Mouse (Mus musculus): Measurements from ENCODE around the gene Lpcat2b.

DNA sequence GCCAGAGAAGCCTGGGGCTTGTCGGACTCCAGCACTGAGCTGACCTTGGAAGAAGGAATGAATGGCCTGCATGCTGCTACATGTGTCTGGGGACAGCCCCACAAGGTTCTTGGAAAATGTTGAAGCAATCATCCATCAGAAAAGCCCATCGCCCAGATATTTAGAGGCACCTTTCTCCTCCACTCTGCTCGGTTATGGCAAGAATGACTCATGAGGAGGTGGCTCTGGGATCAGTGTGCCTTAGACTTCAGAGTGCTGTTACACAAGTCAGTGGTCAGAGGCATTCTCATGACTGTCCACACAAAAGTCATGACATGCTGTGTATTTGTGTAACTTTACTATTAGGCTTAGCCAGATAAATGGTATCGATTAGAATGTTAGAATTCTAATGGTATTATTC is 35.7 kb downstream of the Lpcat2b start:
- no peak for TF ChIP-seq CTCF (IDR thresholded peaks at IDR 0.05; ENCODE audit: low read depth, low read length)
- no peak for TF ChIP-seq POLR2A (IDR thresholded peaks at IDR 0.05; ENCODE audit: borderline replicate concordance, low read depth, low read length)

Data from bone marrow macrophage, adult 2 months (primary cell).